Mouse (Mus musculus): Measurements from ENCODE around the gene Bckdhb. TPM values are rescaled to one million over a fixed set of nuclear protein-coding genes. Genes with fewer than 3 reads are reported as not detected.

Bckdhb gene
- polyA plus RNA-seq, 1 experiment, result 5.4 TPM

DNA sequence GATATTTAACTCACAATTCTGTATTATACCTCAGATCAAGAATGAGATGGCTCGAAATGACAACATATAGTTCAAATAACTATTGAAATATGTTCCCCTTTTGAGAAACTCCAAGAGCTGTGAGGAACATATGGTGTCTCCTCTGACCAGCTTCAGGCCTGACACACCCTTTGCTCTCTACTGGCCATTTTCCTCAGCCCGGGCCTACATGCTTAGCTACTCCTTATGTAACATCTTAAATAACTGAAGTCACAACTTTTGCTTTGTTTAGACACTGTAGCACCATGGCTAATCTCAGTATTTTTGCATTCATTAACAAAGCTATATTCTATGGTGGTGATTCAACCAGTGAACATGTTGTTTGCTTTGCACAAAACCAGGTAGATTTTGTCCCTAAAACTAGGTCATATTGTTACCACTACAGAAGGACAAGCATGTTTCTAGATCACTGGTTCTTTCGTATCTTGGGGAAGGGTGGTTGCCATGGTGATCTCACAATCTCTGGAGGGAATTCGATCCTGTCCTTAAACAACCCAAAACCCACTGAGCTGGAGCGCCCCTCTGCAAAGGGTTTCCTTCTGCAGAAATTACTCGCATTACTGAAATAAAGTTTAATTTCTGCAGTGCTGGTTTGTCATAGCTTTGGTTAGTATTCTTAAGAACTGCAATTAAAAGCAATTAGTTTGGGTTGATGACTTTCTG is 185.0 kb downstream of the Bckdhb start:
- no peak for TF ChIP-seq POLR2A (IDR thresholded peaks at IDR 0.05; ENCODE audit: low read depth, low read length)
- no peak for TF ChIP-seq CTCF (IDR thresholded peaks at IDR 0.05; ENCODE audit: extremely low read depth, insufficient read depth, insufficient read length, insufficient replicate concordance)
- 77% methylated on average over 6 of the region's 6 CpGs for WGBS
- H3K4me1 ChIP-seq (ENCODE audit: control insufficient read depth, insufficient read depth, insufficient read length), result no peaks in the 10 kb centered on the region
- no peaks in the 10 kb centered on the region for H3K36me3 ChIP-seq (ENCODE audit: control insufficient read depth, insufficient read depth, low read length)
- H3K4me3 ChIP-seq (ENCODE audit: extremely low read depth, insufficient read depth, insufficient read length), result no peak overlapping the region
- no peak overlapping the region for H3K27ac ChIP-seq (ENCODE audit: insufficient read depth, low read length)
- no peaks in the 10 kb centered on the region for H3K27me3 ChIP-seq (ENCODE audit: control insufficient read depth, insufficient read depth, low read length)
- no peak for DNase-seq (ENCODE audit: low read depth in 1 of 2, low spot score in 2 of 2)

DNA sequence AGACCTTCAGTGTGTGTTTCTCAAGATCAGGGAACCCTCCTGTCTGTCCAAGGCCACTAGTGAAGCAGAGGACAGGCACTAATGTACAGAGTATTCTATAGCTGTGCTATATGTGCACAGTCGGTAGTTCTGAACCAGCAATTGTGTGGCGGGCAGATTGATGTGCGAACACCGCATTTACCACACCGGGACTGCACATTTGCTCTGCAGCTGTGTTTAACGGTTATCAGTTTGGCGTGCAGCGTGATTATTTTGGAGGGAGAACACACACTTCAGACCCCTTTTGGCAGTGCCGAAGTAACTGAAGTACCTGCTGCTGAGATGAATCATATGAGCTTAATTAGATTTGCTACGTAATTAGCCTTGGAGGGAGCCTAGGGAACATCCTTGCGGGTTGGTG is 185.7 kb downstream of the Bckdhb start:
- no peaks in the 10 kb centered on the region for H3K36me3 ChIP-seq (ENCODE audit: control insufficient read depth, insufficient read depth, low read length)
- no peaks in the 10 kb centered on the region for H3K4me1 ChIP-seq (ENCODE audit: control insufficient read depth, insufficient read depth, insufficient read length)
- 90% methylated on average over 11 of the region's 11 CpGs for WGBS
- TF ChIP-seq POLR2A (IDR thresholded peaks at IDR 0.05; ENCODE audit: low read depth, low read length) (no peak), CTCF (IDR thresholded peaks at IDR 0.05; ENCODE audit: extremely low read depth, insufficient read depth, insufficient read length, insufficient replicate concordance) (no peak)
- no peak overlapping the region for H3K27ac ChIP-seq (ENCODE audit: insufficient read depth, low read length)
- H3K27me3 ChIP-seq (ENCODE audit: control insufficient read depth, insufficient read depth, low read length), result no peaks in the 10 kb centered on the region
- DNase-seq (ENCODE audit: low read depth in 1 of 2, low spot score in 2 of 2), result no peak
- no peak overlapping the region for H3K4me3 ChIP-seq (ENCODE audit: extremely low read depth, insufficient read depth, insufficient read length)

DNA sequence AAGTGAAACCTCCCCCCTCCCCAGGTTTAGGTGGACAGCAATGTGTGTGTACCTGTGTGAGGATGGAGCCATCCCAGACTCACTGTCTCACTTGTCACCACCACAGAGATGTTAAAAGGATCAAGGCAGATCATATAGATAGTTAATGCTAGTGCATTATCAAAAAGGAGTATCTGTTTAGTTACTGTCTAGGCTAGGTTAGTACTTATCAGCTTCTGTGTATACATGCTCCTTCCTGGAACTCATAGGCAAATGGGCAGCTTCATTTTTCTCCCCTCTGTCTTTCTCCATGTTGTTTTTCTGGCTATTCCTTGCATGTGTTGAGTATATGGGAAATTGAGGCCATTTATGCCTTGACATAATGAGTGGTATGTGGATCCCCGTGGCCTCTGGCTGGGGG is 187.4 kb downstream of the Bckdhb start:
- DNase-seq (ENCODE audit: low read depth in 1 of 2, low spot score in 2 of 2), result no peak
- H3K27me3 ChIP-seq (ENCODE audit: control insufficient read depth, insufficient read depth, low read length), result no peaks in the 10 kb centered on the region
- H3K27ac ChIP-seq (ENCODE audit: insufficient read depth, low read length), result no peak overlapping the region
- H3K4me3 ChIP-seq (ENCODE audit: extremely low read depth, insufficient read depth, insufficient read length), result no peak overlapping the region
- TF ChIP-seq CTCF (IDR thresholded peaks at IDR 0.05; ENCODE audit: extremely low read depth, insufficient read depth, insufficient read length, insufficient replicate concordance) (no peak), POLR2A (IDR thresholded peaks at IDR 0.05; ENCODE audit: low read depth, low read length) (no peak)
- WGBS, result 27% methylated on average over 1 of the region's 1 CpGs
- no peaks in the 10 kb centered on the region for H3K4me1 ChIP-seq (ENCODE audit: control insufficient read depth, insufficient read depth, insufficient read length)
- no peaks in the 10 kb centered on the region for H3K36me3 ChIP-seq (ENCODE audit: control insufficient read depth, insufficient read depth, low read length)

DNA sequence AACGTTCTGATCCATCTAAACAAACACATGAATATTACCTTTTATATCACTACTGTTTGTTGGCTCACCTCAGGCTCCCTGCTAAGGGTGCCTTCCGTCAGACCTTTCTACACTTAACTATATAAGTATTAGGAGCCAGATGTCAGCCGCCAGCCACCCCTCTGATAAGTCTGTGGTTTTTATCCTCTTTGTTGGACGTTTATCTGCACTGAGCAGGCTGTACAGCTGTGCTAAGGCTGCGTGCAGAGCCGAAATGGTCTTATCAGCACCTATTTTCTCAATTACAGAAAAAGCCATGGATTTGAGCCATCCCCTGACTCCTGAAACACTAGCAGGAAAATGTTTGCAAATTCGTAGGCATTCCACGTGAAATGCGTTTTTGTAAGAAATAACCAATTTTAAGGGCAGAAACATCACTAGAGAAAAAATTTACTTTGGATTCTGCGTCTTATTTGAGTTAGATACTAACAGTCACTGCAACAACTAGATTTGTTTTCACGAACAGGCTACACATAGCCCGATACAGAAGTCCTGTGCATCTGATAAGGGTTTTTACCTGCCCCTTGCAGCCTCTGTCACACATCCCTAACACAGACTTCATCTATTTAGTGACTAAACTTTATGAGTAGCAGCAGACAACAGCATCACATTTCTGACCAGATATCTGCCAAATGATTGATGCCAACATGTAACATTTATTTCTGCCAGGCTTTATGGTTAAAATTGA is 188.1 kb downstream of the Bckdhb start:
- H3K4me3 ChIP-seq (ENCODE audit: extremely low read depth, insufficient read depth, insufficient read length), result no peak overlapping the region
- no peak overlapping the region for H3K27ac ChIP-seq (ENCODE audit: insufficient read depth, low read length)
- no peak for DNase-seq (ENCODE audit: low read depth in 1 of 2, low spot score in 2 of 2)
- WGBS, result 59% methylated on average over 12 of the region's 12 CpGs
- no peaks in the 10 kb centered on the region for H3K4me1 ChIP-seq (ENCODE audit: control insufficient read depth, insufficient read depth, insufficient read length)
- H3K27me3 ChIP-seq (ENCODE audit: control insufficient read depth, insufficient read depth, low read length), result no peaks in the 10 kb centered on the region
- H3K36me3 ChIP-seq (ENCODE audit: control insufficient read depth, insufficient read depth, low read length), result no peaks in the 10 kb centered on the region
- TF ChIP-seq CTCF (IDR thresholded peaks at IDR 0.05; ENCODE audit: extremely low read depth, insufficient read depth, insufficient read length, insufficient replicate concordance) (no peak), POLR2A (IDR thresholded peaks at IDR 0.05; ENCODE audit: low read depth, low read length) (no peak)

- WGBS, result 94% methylated on average over 13 of the region's 13 CpGs
- no peak for DNase-seq (ENCODE audit: low read depth in 1 of 2, low spot score in 2 of 2)
- Histone ChIP-seq H3K27me3 (ENCODE audit: control insufficient read depth, insufficient read depth, low read length) (no peaks in the 10 kb centered on the region), H3K4me3 (ENCODE audit: extremely low read depth, insufficient read depth, insufficient read length) (no peak overlapping the region), H3K36me3 (ENCODE audit: control insufficient read depth, insufficient read depth, low read length) (no peaks in the 10 kb centered on the region), H3K27ac (ENCODE audit: insufficient read depth, low read length) (no peak overlapping the region), H3K4me1 (ENCODE audit: control insufficient read depth, insufficient read depth, insufficient read length) (no peaks in the 10 kb centered on the region)
- TF ChIP-seq POLR2A (IDR thresholded peaks at IDR 0.05; ENCODE audit: low read depth, low read length), result no peak
- TF ChIP-seq CTCF (IDR thresholded peaks at IDR 0.05; ENCODE audit: extremely low read depth, insufficient read depth, insufficient read length, insufficient replicate concordance), result no peak
Measured at GRCm38 (mm10) chr9:84114254-84114653, 189.3 kb downstream of the Bckdhb start.

DNA sequence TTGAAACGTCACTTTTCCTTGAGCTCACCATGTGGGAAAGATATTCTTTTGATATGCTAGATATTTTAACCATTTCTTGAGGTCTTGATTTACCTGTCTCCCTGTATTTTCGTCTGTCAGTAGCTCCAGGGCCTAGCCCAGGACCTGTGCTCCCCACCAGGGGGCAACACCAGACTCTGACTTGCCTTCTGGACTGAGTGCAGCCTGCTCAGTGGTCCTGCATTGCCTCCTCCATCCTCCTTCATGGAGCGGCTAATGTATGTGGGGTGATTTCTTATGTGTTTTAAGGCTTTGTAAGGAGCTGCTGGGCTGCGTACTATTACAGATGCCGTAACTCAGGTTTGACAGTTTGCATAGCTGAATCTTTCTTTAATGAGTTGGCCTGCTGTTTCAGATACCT is 192.4 kb downstream of the Bckdhb start:
- Histone ChIP-seq H3K4me3 (ENCODE audit: extremely low read depth, insufficient read depth, insufficient read length) (no peak overlapping the region), H3K27ac (ENCODE audit: insufficient read depth, low read length) (no peak overlapping the region), H3K27me3 (ENCODE audit: control insufficient read depth, insufficient read depth, low read length) (no peaks in the 10 kb centered on the region), H3K36me3 (ENCODE audit: control insufficient read depth, insufficient read depth, low read length) (no peaks in the 10 kb centered on the region), H3K4me1 (ENCODE audit: control insufficient read depth, insufficient read depth, insufficient read length) (no peaks in the 10 kb centered on the region)
- no peak for TF ChIP-seq CTCF (IDR thresholded peaks at IDR 0.05; ENCODE audit: extremely low read depth, insufficient read depth, insufficient read length, insufficient replicate concordance)
- DNase-seq (ENCODE audit: low read depth in 1 of 2, low spot score in 2 of 2), result no peak
- WGBS, result 90% methylated on average over 5 of the region's 5 CpGs

DNA sequence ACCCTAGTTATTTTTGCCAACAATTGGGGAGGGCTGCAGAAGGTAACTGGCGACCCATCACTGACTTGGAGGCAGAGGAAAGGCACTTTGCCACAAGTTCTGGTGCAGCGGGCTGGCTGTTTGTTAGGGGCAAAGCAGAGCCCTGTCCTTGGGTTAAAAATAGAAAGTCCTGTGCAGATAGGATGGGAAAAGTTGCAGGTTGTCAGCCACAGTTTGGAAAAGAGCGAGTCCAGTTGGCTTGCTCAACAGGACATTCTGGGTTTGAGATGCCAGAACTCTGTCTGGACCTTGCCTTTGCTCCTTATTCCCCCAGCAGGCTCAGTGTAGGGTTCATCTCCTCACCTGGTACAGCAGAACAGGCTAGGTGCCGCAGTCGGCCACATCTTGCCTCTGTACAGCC is 200.1 kb downstream of the Bckdhb start:
- no peak for TF ChIP-seq POLR2A (IDR thresholded peaks at IDR 0.05; ENCODE audit: low read depth, low read length)
- TF ChIP-seq CTCF (IDR thresholded peaks at IDR 0.05; ENCODE audit: extremely low read depth, insufficient read depth, insufficient read length, insufficient replicate concordance), result no peak
- no peaks in the 10 kb centered on the region for H3K36me3 ChIP-seq (ENCODE audit: control insufficient read depth, insufficient read depth, low read length)
- WGBS, result 95% methylated on average over 5 of the region's 5 CpGs
- no peak overlapping the region for H3K4me3 ChIP-seq (ENCODE audit: extremely low read depth, insufficient read depth, insufficient read length)
- no peaks in the 10 kb centered on the region for H3K27me3 ChIP-seq (ENCODE audit: control insufficient read depth, insufficient read depth, low read length)
- DNase-seq (ENCODE audit: low read depth in 1 of 2, low spot score in 2 of 2), result no peak
- H3K27ac ChIP-seq (ENCODE audit: insufficient read depth, low read length), result no peak overlapping the region
- H3K4me1 ChIP-seq (ENCODE audit: control insufficient read depth, insufficient read depth, insufficient read length), result no peaks in the 10 kb centered on the region

Data from spleen, adult 2 months (tissue).